Mouse (Mus musculus) T-cell, adult 66 days (primary cell): Measurements from ENCODE around the gene Mrps18a. TPM values are rescaled to one million over a fixed set of nuclear protein-coding genes. Genes with fewer than 3 reads are reported as not detected.

Experiments used
- total RNA-seq, 2 experiments: library from RNA; stranded (reverse); gene quantifications; 3 replicates in 1 of 2; 4 replicates in 1 of 2; pipeline ENCODE4 v1.2.4; 2023

Gene Mrps18a
- 10 to 100 TPM; 50.3 to 52.5 TPM for total RNA-seq

DNA sequence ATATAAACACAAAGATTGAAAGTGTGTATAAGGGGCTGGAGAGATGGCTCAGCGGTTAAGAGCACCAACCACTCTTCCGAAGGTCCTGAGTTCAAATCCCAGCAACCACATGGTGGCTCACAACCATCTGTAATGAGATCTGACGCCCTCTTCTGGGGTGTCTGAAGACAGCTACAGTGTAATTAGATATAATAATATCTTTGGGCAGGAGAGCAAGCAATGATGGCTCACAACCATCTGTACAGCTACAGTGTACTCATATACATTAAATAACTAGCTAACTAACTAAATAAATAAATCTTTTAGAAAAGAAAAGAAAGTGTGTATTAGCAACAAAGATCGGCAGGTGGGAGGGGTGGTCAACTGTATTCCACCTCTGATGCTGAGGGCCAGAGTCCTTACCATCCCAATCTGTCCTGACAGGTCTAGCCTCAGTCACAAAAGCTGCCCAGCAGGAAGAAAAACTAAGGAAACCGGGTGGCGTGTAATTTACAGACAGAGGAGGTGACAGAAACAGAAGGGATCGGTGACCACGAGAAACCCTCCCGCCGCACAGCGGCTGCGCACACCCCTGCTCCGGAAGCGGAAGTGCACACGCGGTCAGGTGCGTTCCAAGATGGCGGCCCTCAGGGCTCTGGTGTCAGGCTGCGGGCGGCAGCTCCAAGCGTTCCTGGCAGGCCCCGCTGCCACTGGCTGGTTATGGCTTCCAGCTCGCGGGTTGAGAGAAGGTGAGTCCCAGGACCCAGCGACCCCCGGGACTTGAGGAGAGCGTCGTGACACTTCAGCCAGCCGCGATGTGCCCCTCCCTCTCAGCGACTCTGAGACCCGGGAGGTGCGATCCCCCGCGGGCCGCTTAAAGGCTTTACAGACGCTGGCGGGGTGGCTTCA, at the start of gene Mrps18a:
Mrps18a (plus strand) TSS at position 585 of the 888 bp plus-strand sequence.

DNA sequence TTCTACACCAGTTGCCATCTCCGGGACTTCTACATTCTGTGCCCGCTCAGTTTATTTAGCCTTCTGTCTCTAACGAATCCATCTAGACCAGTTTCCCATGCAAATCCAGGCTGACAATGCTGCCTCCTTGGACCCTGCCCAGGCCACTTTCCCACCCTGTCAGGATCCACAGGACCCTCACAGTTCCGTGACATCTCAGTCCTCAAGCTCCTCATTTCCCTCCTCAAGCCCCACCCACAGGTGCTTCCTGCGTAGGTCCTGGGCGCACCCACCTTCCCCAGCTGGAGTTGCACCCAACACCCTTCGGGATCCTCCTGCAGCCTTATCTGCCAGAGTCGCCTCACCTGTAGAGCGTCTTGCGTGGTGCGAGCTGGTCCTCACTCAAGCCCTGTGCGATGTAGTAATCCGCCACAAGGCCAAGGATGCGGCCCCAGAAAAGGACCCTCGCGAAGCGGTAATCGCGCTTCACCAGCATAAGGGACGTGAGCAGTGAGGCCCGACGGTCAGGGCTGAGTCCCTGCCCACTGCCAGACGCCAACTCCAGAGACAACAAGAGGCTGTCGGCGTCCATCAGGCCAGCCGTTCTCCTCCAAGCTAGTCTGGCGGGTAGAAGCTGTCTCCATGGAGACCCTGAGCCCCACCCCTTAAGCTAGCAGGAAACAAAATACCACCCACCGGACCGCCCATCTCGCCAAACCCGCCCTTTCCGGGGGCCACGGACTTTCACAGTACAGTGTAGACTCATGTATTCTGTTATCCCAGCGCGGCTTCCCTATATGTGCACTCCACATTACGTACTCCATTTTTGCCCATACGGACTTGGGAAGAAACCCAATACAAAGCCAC, 33.0 kb downstream of the Mrps18a start, which contains the start of gene Rsph9:
Rsph9 (minus strand) TSS at position 639 of the 846 bp plus-strand sequence.

DNA sequence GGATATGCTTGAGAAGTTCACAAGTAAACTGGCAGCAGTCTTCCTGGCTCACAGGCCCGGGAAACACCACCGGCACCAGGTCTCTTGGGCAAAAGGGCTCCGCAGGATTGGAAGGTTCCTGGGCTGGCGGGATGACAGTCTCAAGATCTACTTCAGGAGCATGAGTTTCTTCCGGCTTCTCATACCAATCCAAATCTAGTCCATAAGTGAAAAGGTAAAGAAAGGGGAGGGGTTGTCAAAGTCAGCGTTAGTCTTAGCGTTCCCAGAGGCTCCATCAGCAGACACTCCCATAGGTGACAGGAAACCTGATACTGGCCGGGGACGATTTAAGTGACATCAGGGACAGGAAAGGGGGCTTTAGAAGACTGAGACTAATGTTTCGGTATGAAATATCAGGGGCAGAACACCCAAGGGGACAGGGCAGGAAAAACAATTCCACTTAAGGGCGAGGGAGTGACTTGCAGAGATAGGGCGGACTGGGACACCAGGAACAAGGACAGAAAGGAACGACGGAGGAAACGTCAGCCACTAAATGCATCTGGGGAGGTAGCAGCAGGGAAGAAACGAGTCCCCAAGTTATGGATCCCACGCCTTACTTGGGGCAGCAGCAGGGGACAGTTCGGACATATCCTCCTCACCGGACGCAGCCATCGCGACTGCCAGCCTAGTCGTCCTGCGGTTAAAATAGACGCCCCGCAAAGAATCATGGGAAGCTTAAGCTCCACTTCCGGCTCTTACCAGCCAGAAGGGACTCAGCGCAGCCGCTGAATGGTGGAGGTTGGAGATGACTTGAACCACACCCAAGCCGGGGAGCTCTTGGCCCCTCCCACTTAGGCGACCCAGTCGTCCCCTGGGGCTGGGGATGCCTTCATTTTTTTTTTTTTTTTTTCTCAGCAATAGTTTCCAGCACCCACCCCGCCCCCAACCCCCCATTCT, 42.3 kb downstream of the Mrps18a start, which contains the start of gene Mad2l1bp:
Mad2l1bp (minus strand) TSS at position 707 of the 936 bp plus-strand sequence.

DNA sequence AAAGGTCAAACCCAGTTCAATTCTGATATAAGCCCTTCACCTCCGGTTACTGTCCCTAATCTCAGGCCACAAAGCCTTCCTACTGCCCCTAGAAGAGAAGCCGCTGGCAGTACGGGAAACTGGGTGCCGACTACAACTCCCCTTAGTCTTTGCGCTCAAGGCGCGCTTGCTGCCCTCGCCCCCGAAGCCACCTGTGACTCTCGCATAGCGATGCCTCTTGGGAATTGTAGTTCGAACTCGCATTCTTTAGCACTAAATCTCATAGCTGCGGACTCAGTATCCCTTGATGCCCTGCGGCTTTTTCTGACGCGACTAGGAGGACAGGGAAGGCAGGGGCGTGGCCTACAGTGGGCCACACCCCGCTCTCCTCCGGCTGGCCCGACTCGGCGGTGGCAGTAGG, 49.9 kb downstream of the Mrps18a start, which contains the start of gene Gtpbp2:
Gtpbp2 (plus strand) TSS at position 347 of the 400 bp plus-strand sequence.

Other genes starting within 250 kb of the Mrps18a start
- 1 to 10 TPM; 2.1 to 2.4 TPM for gene Vegfa, start 78.6 kb upstream of the Mrps18a start, total RNA-seq
- not detected for gene Rsph9, start 33.2 kb downstream of the Mrps18a start, total RNA-seq
- 10 to 100 TPM; 23.8 to 25.9 TPM for gene Mad2l1bp, start 42.6 kb downstream of the Mrps18a start, total RNA-seq
- gene Gtpbp2, start 50.0 kb downstream of the Mrps18a start, total RNA-seq = 100 to 1,000 TPM; 209 to 215 TPM
- 10 to 100 TPM; 12.1 to 14.6 TPM for gene Polh, start 91.7 kb downstream of the Mrps18a start, total RNA-seq
- gene Xpo5, start 91.8 kb downstream of the Mrps18a start, total RNA-seq = 10 to 100 TPM; 37.5 to 41.9 TPM
- gene Polr1c, start 137.1 kb downstream of the Mrps18a start, total RNA-seq = 10 to 100 TPM; 60.8 to 70.2 TPM
- 100 to 1,000 TPM; 110 TPM for gene Yipf3, start 137.1 kb downstream of the Mrps18a start, total RNA-seq
- 1 to 10 TPM; 3.2 to 4.9 TPM for gene Lrrc73, start 142.5 kb downstream of the Mrps18a start, total RNA-seq
- 10 to 100 TPM; 44.5 to 55.9 TPM for gene Tjap1, start 172.0 kb downstream of the Mrps18a start, total RNA-seq
- gene Dlk2, start 186.4 kb downstream of the Mrps18a start, total RNA-seq = under 1 TPM in 1 of 2 experiments, not detected in 1; 0.55 TPM
- 10 to 100 TPM; 16.1 to 17.5 TPM for gene Abcc10, start 217.4 kb downstream of the Mrps18a start, total RNA-seq